Mouse (Mus musculus): ENCODE measurements around the gene 4931406P16Rik. TPM values are rescaled to one million over a fixed set of nuclear protein-coding genes. Genes with fewer than 3 reads are reported as not detected.
"Not testable (repeated sequence)": the region's sequence is repeated elsewhere in the genome, so short reads cannot be mapped to it uniquely, and the experiment has no call there.

4931406P16Rik gene
- 31.1 and 31.4 TPM in 2 replicates for polyA plus RNA-seq (2012; rRNA removed)

GRCm38 (mm10) chr7:34313443-34313875, at the start of gene 4931406P16Rik:
TSS of gene 4931406P16Rik (minus strand) at chr7:34313551.
- peak; percentile 86 for DNase-seq (ENCODE audit: low spot score)

- no peak for DNase-seq (ENCODE audit: low spot score)
Measured at GRCm38 (mm10) chr7:34355629-34356028, 42.3 kb upstream of the 4931406P16Rik start.

GRCm38 (mm10) chr7:34351997-34352396, 38.6 kb upstream of the 4931406P16Rik start:
- no peak for DNase-seq (ENCODE audit: low spot score)

- DNase-seq (ENCODE audit: low spot score): no peak
Measured at GRCm38 (mm10) chr7:34350166-34350565, 36.8 kb upstream of the 4931406P16Rik start.

GRCm38 (mm10) chr7:34348011-34348410, 34.7 kb upstream of the 4931406P16Rik start:
- no peak for DNase-seq (ENCODE audit: low spot score)

- no peak for DNase-seq (ENCODE audit: low spot score)
Measured at GRCm38 (mm10) chr7:34347041-34347440, 33.7 kb upstream of the 4931406P16Rik start.

GRCm38 (mm10) chr7:34346505-34346904, 33.2 kb upstream of the 4931406P16Rik start:
- no peak for DNase-seq (ENCODE audit: low spot score)

- DNase-seq (ENCODE audit: low spot score): no peak
Measured at GRCm38 (mm10) chr7:34342040-34342793, 28.9 kb upstream of the 4931406P16Rik start.

- DNase-seq (ENCODE audit: low spot score): no peak
Measured at GRCm38 (mm10) chr7:34340841-34341240, 27.5 kb upstream of the 4931406P16Rik start.

- no peak for DNase-seq (ENCODE audit: low spot score)
Measured at GRCm38 (mm10) chr7:34339164-34339489, 25.8 kb upstream of the 4931406P16Rik start.

GRCm38 (mm10) chr7:34338445-34339163, 25.3 kb upstream of the 4931406P16Rik start:
- DNase-seq (ENCODE audit: low spot score): no peak

- no peak for DNase-seq (ENCODE audit: low spot score)
Measured at GRCm38 (mm10) chr7:34337268-34337667, 23.9 kb upstream of the 4931406P16Rik start.

GRCm38 (mm10) chr7:34336545-34336944, 23.2 kb upstream of the 4931406P16Rik start:
- not testable (repeated sequence) for DNase-seq (ENCODE audit: low spot score)

GRCm38 (mm10) chr7:34327493-34327892, 14.1 kb upstream of the 4931406P16Rik start:
- no peak for DNase-seq (ENCODE audit: low spot score)

- no peak for DNase-seq (ENCODE audit: low spot score)
Measured at GRCm38 (mm10) chr7:34324857-34325256, 11.5 kb upstream of the 4931406P16Rik start.

- no peak for DNase-seq (ENCODE audit: low spot score)
Measured at GRCm38 (mm10) chr7:34324005-34324404, 10.7 kb upstream of the 4931406P16Rik start.

GRCm38 (mm10) chr7:34323351-34323750, 10.0 kb upstream of the 4931406P16Rik start:
- no peak for DNase-seq (ENCODE audit: low spot score)

- DNase-seq (ENCODE audit: low spot score): no peak
Measured at GRCm38 (mm10) chr7:34321958-34322357, 8.6 kb upstream of the 4931406P16Rik start.

- no peak for DNase-seq (ENCODE audit: low spot score)
Measured at GRCm38 (mm10) chr7:34321119-34321518, 7.8 kb upstream of the 4931406P16Rik start.

GRCm38 (mm10) chr7:34319957-34320356, 6.6 kb upstream of the 4931406P16Rik start:
- DNase-seq (ENCODE audit: low spot score): no peak

- no peak for DNase-seq (ENCODE audit: low spot score)
Measured at GRCm38 (mm10) chr7:34319123-34319522, 5.8 kb upstream of the 4931406P16Rik start.

- DNase-seq (ENCODE audit: low spot score): no peak
Measured at GRCm38 (mm10) chr7:34317901-34318476, 4.6 kb upstream of the 4931406P16Rik start.
